Mouse (Mus musculus): ENCODE data around the gene Mat2b. TPM values are rescaled to one million over a fixed set of nuclear protein-coding genes. Genes with fewer than 3 reads are reported as not detected.
"Not testable (repeated sequence)": the region's sequence is repeated elsewhere in the genome, so short reads cannot be mapped to it uniquely, and the experiment has no call there.

Mat2b gene
- 74.0 and 77.5 TPM in 2 replicates for polyA plus RNA-seq (2015; fragmentation: Nextera tagmentation; extraction: Ambion mirVana)

- H3K9me3 ChIP-seq = no peaks in the 10 kb centered on the region
- H3K4me2 ChIP-seq (replicated peaks) = peak within 1 kb of the TSS; percentile 98
- peak within 1 kb of the TSS; percentile 89 for H3K4me3 ChIP-seq (replicated peaks)
- no peaks in the 10 kb centered on the region for H3K36me3 ChIP-seq
- 90% methylated on average over 9 of the region's 9 CpGs for WGBS
- H3K9ac ChIP-seq (replicated peaks) = peak within 1 kb of the TSS; percentile 84
- H3K27ac ChIP-seq = peak within 1 kb of the TSS; percentile 88
- ATAC-seq = no peak
- H3K4me1 ChIP-seq (replicated peaks) = peaks cover 33% of the 10 kb centered on the region
- H3K27me3 ChIP-seq = no peaks in the 10 kb centered on the region
Measured at GRCm38 (mm10) chr11:40695103-40695502, at the start of gene Mat2b. Mat2b (minus strand) TSS chr11:40695203.

GRCm38 (mm10) chr11:40744348-40744747 lies 49.3 kb upstream of the Mat2b start:
- no peak overlapping the region for H3K9ac ChIP-seq (replicated peaks)
- no peaks in the 10 kb centered on the region for H3K27me3 ChIP-seq
- 93% methylated on average over 3 of the region's 3 CpGs for WGBS
- H3K4me3 ChIP-seq (replicated peaks) = no peak overlapping the region
- H3K4me1 ChIP-seq (replicated peaks) = no peaks in the 10 kb centered on the region
- H3K4me2 ChIP-seq (replicated peaks) = no peak overlapping the region
- no peak for ATAC-seq
- peaks cover 21% of the 10 kb centered on the region for H3K36me3 ChIP-seq
- no peaks in the 10 kb centered on the region for H3K9me3 ChIP-seq
- no peak overlapping the region for H3K27ac ChIP-seq

DNA sequence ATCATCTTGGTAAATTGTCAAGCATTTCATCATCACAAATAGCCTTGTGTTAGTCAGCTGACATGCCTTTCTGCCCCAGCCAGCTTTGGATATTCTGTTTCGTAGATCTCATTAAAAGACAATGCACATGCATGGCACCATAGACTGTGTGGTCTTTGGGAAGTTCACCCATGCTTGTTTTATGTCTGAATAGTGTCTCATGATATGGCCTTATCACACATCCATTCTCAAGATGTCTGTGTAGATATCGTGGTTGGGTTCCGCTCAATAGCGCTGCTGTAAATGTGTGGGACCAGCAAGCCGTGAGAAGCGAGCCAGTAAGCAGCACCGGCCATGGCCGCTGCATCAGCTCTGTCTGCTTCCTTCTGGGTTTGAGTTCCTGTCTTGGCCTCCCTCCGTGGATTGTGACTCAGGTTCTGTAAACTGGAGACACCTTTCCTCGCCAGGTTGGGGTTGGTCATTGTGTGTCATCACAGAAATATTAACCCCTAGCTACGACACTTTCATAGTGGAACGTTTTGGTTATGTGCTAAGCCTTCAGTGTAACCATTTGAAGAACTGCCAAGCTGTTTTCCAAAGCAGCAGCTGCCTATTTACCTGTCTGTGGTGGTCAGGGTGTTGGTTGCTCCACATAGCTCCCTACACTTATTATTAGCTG lies 46.7 kb upstream of the Mat2b start:
- H3K9me3 ChIP-seq = no peaks in the 10 kb centered on the region
- H3K4me2 ChIP-seq (replicated peaks) = no peak overlapping the region
- no peak overlapping the region for H3K27ac ChIP-seq
- no peaks in the 10 kb centered on the region for H3K4me1 ChIP-seq (replicated peaks)
- H3K27me3 ChIP-seq = no peaks in the 10 kb centered on the region
- no peak overlapping the region for H3K9ac ChIP-seq (replicated peaks)
- H3K36me3 ChIP-seq = peaks cover 42% of the 10 kb centered on the region
- WGBS = 92% methylated on average over 12 of the region's 12 CpGs
- no peak overlapping the region for H3K4me3 ChIP-seq (replicated peaks)
- ATAC-seq = no peak

DNA sequence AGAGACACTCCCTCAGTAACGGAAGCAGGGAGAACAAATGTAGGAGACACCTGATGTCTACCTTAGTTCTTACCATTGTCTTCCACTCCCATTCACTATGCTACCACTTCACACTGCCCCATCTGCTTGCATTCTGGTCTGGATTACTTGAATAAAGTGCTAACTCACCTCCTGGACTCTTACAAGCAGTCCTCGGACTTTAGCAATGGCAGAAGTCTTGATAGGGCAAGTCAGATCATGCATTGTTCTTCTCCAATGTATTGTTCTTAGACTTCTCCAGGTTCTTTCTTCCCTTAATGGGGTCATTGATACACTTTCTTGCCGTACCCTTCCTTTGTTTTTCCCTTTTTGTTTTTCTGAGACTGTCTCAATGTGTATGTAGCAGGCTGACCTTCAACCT lies 42.4 kb upstream of the Mat2b start:
- WGBS = 92% methylated on average over 3 of the region's 3 CpGs
- H3K4me2 ChIP-seq (replicated peaks) = no peak overlapping the region
- no peak overlapping the region for H3K27ac ChIP-seq
- H3K9me3 ChIP-seq = no peaks in the 10 kb centered on the region
- no peak overlapping the region for H3K9ac ChIP-seq (replicated peaks)
- peaks cover 46% of the 10 kb centered on the region for H3K36me3 ChIP-seq
- ATAC-seq = no peak
- no peak overlapping the region for H3K4me3 ChIP-seq (replicated peaks)
- peaks cover 24% of the 10 kb centered on the region for H3K4me1 ChIP-seq (replicated peaks)
- no peaks in the 10 kb centered on the region for H3K27me3 ChIP-seq

DNA sequence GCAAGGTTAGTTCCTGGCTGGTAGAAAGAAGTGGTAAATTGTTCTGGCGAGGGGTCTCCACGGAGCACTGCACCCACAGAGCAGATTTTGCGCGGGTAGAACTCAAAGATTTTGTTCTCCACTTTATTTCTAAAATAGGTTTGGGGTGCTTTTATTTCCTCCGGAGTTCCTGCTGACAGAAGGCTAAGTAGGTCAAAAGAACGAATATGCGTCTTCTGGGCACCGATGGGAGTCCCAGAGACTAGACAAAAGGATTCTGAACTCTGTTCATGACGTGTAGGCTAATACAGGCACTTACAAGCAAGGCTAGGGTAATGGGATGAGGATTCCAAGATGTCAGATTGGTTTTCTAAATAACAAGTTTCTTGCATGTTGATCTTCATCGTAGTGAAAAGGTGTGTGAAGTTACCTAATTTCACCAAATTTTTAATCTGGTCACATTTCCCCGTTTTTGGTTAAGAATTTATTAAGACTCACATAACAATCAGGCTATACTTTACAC lies 39.3 kb upstream of the Mat2b start:
- no peak for ATAC-seq
- Histone ChIP-seq H3K4me1 (replicated peaks) (peaks cover 35% of the 10 kb centered on the region), H3K4me2 (replicated peaks) (peak overlapping the region; percentile 73), H3K4me3 (replicated peaks) (peak overlapping the region; percentile 92), H3K9me3 (no peaks in the 10 kb centered on the region), H3K9ac (replicated peaks) (peak overlapping the region; percentile 91), H3K27me3 (no peaks in the 10 kb centered on the region), H3K36me3 (peaks cover 25% of the 10 kb centered on the region), H3K27ac (peak overlapping the region; percentile 78)
- 3% methylated on average over 11 of the region's 11 CpGs for WGBS

- H3K4me3 ChIP-seq (replicated peaks) = peak within 1 kb of the TSS; percentile 92
- peak; percentile 99 for ATAC-seq
- peak within 1 kb of the TSS; percentile 75 for H3K4me2 ChIP-seq (replicated peaks)
- H3K27ac ChIP-seq = peak within 1 kb of the TSS; percentile 78
- peaks cover 19% of the 10 kb centered on the region for H3K36me3 ChIP-seq
- WGBS = under 1% methylated on average over 52 of the region's 52 CpGs
- H3K4me1 ChIP-seq (replicated peaks) = peaks cover 35% of the 10 kb centered on the region
- peak within 1 kb of the TSS; percentile 91 for H3K9ac ChIP-seq (replicated peaks)
- no peaks in the 10 kb centered on the region for H3K9me3 ChIP-seq
- no peaks in the 10 kb centered on the region for H3K27me3 ChIP-seq
Measured at GRCm38 (mm10) chr11:40733339-40734174, 38.6 kb upstream of the Mat2b start, which contains the start of the genes Hmmr and Nudcd2. Hmmr (minus strand) TSS chr11:40733422. Nudcd2 (plus strand) TSS chr11:40733667.

DNA sequence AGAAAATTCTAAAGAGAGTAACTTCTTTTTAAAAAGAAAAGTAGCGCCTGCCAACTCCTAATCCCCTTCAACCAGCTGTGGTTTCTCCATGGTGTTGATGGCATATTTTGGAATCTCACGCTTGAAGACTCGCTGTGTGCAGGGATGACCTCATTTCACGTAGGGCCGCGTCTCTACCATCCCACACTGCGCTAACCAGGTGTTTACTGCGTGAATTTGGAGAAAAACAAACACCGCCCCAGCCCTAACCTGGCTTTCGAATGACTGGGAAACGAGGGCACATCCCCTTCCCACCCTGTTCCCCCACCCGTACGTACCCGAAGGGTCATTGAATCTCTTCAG lies 38.0 kb upstream of the Mat2b start:
- peak overlapping the region; percentile 55; the same call in 1 of the 2 replicates for H3K9ac ChIP-seq (replicated peaks)
- H3K4me3 ChIP-seq (replicated peaks) = peak overlapping the region; percentile 92
- no peaks in the 10 kb centered on the region for H3K9me3 ChIP-seq
- 1% methylated on average over 14 of the region's 14 CpGs for WGBS
- no peak for ATAC-seq
- H3K27ac ChIP-seq = no peak overlapping the region
- H3K4me1 ChIP-seq (replicated peaks) = peaks cover 35% of the 10 kb centered on the region
- peak overlapping the region; percentile 75 for H3K4me2 ChIP-seq (replicated peaks)
- H3K27me3 ChIP-seq = no peaks in the 10 kb centered on the region
- H3K36me3 ChIP-seq = peaks cover 15% of the 10 kb centered on the region

DNA sequence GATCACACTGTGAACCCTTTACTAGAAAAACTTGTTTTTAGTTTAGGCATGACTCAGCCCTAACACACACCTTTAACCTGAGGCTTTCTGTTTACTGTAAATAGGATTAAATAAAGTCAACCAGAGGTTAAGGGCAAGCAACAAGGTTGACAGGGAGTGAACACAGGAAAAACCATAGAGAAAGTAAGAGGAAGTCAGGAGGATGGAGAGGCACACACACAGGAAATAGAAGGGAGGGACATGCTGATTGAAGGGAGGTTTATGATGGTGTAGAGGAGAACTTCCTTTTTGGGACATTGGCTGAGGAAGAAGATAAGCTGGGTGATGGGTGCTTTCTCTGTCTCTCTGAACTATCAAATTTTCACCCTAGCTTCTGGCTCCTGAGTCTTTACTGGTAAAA lies 23.3 kb upstream of the Mat2b start:
- no peak overlapping the region for H3K27ac ChIP-seq
- peaks cover 47% of the 10 kb centered on the region for H3K36me3 ChIP-seq

GRCm38 (mm10) chr11:40715524-40715923 lies 20.5 kb upstream of the Mat2b start:
- no peak overlapping the region for H3K27ac ChIP-seq
- H3K4me3 ChIP-seq (replicated peaks) = no peak overlapping the region
- no peak overlapping the region for H3K4me2 ChIP-seq (replicated peaks)
- no peaks in the 10 kb centered on the region for H3K9me3 ChIP-seq
- H3K9ac ChIP-seq (replicated peaks) = no peak overlapping the region
- H3K36me3 ChIP-seq = peaks cover 31% of the 10 kb centered on the region
- WGBS = 96% methylated on average over 5 of the region's 5 CpGs
- no peaks in the 10 kb centered on the region for H3K4me1 ChIP-seq (replicated peaks)
- ATAC-seq = no peak
- H3K27me3 ChIP-seq = no peaks in the 10 kb centered on the region

More for the DNA sequence above, 23.3 kb upstream of the Mat2b start:
- Histone ChIP-seq H3K9ac (replicated peaks) (no peak overlapping the region), H3K4me1 (replicated peaks) (no peaks in the 10 kb centered on the region), H3K4me2 (replicated peaks) (no peak overlapping the region), H3K4me3 (replicated peaks) (no peak overlapping the region), H3K27me3 (no peaks in the 10 kb centered on the region), H3K9me3 (no peaks in the 10 kb centered on the region)
- ATAC-seq = no peak

DNA sequence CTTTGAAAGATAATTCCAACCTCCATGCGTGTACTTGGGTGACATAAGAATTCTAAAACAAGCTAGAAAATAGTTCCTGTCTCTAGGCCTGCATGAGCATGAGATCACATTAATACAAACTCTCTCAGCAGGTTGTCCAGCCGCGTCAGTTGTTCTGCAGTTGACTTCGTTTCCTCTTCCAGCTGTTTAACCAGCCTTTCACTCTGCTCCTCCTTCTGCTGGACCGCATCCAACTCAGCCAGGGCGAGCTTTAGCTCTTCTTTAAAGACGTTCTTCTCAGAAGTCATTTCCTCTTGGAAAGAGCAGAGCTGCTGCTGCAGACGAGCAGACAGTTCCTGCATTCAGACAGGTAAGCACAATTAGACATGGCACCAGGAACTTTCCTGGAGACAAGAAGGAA lies 18.9 kb upstream of the Mat2b start:
- Histone ChIP-seq H3K9me3 (no peaks in the 10 kb centered on the region), H3K27ac (no peak overlapping the region), H3K27me3 (no peaks in the 10 kb centered on the region), H3K4me2 (replicated peaks) (no peak overlapping the region), H3K4me3 (replicated peaks) (no peak overlapping the region), H3K9ac (replicated peaks) (no peak overlapping the region), H3K4me1 (replicated peaks) (no peaks in the 10 kb centered on the region), H3K36me3 (peaks cover 41% of the 10 kb centered on the region)
- no peak for ATAC-seq
- WGBS = 90% methylated on average over 8 of the region's 8 CpGs

- 91% methylated on average over 6 of the region's 6 CpGs for WGBS
Measured at GRCm38 (mm10) chr11:40709899-40710298, 14.9 kb upstream of the Mat2b start.

More at GRCm38 (mm10) chr11:40709899-40710298, 14.9 kb upstream of the Mat2b start:
- not testable (repeated sequence) for H3K9ac ChIP-seq (replicated peaks); H3K27me3 ChIP-seq; ATAC-seq; H3K9me3 ChIP-seq; H3K4me3 ChIP-seq (replicated peaks); H3K27ac ChIP-seq; H3K4me2 ChIP-seq (replicated peaks); H3K4me1 ChIP-seq (replicated peaks)
- peaks cover 41% of the 10 kb centered on the region for H3K36me3 ChIP-seq
